Mouse (Mus musculus): ENCODE results near the gene Tbc1d15. TPM values are rescaled to one million over a fixed set of nuclear protein-coding genes. Genes with fewer than 3 reads are reported as not detected.

Gene Tbc1d15
- total and polyA plus RNA-seq, 2 experiments from 2014 or later: 11.3 to 29.7 TPM

- WGBS: 96% methylated on average over 7 of the region's 7 CpGs
- Histone ChIP-seq H3K9ac (replicated peaks; ENCODE audit: low read depth, low read length) (no peak overlapping the region), H3K4me2 (ENCODE audit: low read depth, low read length) (no peak overlapping the region), H3K27me3 (ENCODE audit: control insufficient read depth, insufficient read depth, low read length) (no peaks in the 10 kb centered on the region), H3K4me1 (ENCODE audit: control insufficient read depth, insufficient read depth) (no peaks in the 10 kb centered on the region), H3K36me3 (replicated peaks; ENCODE audit: control insufficient read depth, insufficient read depth, low read length) (peaks cover 80% of the 10 kb centered on the region), H3K9me3 (replicated peaks; ENCODE audit: control insufficient read depth, low read length) (no peaks in the 10 kb centered on the region), H3K4me3 (ENCODE audit: low read depth, low read length) (no peak overlapping the region), H3K27ac (ENCODE audit: low read depth) (no peak overlapping the region)
- ATAC-seq (ENCODE audit: insufficient read depth, low read depth): no peak
- no peak for TF ChIP-seq EP300 (IDR thresholded peaks at IDR 0.05; ENCODE audit: low read depth)
- no peak for TF ChIP-seq CTCF (IDR thresholded peaks at IDR 0.05; ENCODE audit: low read depth)
- DNase-seq (ENCODE audit: low spot score): no peak
Measured at GRCm38 (mm10) chr10:115294715-115295114, 43.4 kb upstream of the Tbc1d15 start.

- ATAC-seq (ENCODE audit: insufficient read depth, low read depth): no peak
- H3K9ac ChIP-seq (replicated peaks; ENCODE audit: low read depth, low read length): no peak overlapping the region
- no peaks in the 10 kb centered on the region for H3K9me3 ChIP-seq (replicated peaks; ENCODE audit: control insufficient read depth, low read length)
- no peak overlapping the region for H3K27ac ChIP-seq (ENCODE audit: low read depth)
- WGBS: 92% methylated on average over 7 of the region's 7 CpGs
- H3K36me3 ChIP-seq (replicated peaks; ENCODE audit: control insufficient read depth, insufficient read depth, low read length): peaks cover 78% of the 10 kb centered on the region
- no peaks in the 10 kb centered on the region for H3K27me3 ChIP-seq (ENCODE audit: control insufficient read depth, insufficient read depth, low read length)
- no peak overlapping the region for H3K4me2 ChIP-seq (ENCODE audit: low read depth, low read length)
- no peak for DNase-seq (ENCODE audit: low spot score)
- no peak overlapping the region for H3K4me3 ChIP-seq (ENCODE audit: low read depth, low read length)
- TF ChIP-seq CTCF (IDR thresholded peaks at IDR 0.05; ENCODE audit: low read depth) (no peak), EP300 (IDR thresholded peaks at IDR 0.05; ENCODE audit: low read depth) (no peak)
- H3K4me1 ChIP-seq (ENCODE audit: control insufficient read depth, insufficient read depth): no peaks in the 10 kb centered on the region
Measured at GRCm38 (mm10) chr10:115293946-115294345, 42.7 kb upstream of the Tbc1d15 start.

- no peak for ATAC-seq (ENCODE audit: insufficient read depth, low read depth)
- H3K36me3 ChIP-seq (replicated peaks; ENCODE audit: control insufficient read depth, insufficient read depth, low read length): peaks cover 74% of the 10 kb centered on the region
- no peaks in the 10 kb centered on the region for H3K27me3 ChIP-seq (ENCODE audit: control insufficient read depth, insufficient read depth, low read length)
Measured at GRCm38 (mm10) chr10:115290671-115291070, 39.4 kb upstream of the Tbc1d15 start.

GRCm38 (mm10) chr10:115288856-115289255 is 37.6 kb upstream of the Tbc1d15 start:
- no peak overlapping the region for H3K4me2 ChIP-seq (ENCODE audit: low read depth, low read length)
- TF ChIP-seq CTCF (IDR thresholded peaks at IDR 0.05; ENCODE audit: low read depth): no peak
- TF ChIP-seq EP300 (IDR thresholded peaks at IDR 0.05; ENCODE audit: low read depth): no peak
- DNase-seq (ENCODE audit: low spot score) (no peak), ATAC-seq (ENCODE audit: insufficient read depth, low read depth) (no peak)
- H3K4me1 ChIP-seq (ENCODE audit: control insufficient read depth, insufficient read depth): no peaks in the 10 kb centered on the region
- no peak overlapping the region for H3K27ac ChIP-seq (ENCODE audit: low read depth)
- peaks cover 59% of the 10 kb centered on the region for H3K36me3 ChIP-seq (replicated peaks; ENCODE audit: control insufficient read depth, insufficient read depth, low read length)
- 86% methylated on average over 8 of the region's 8 CpGs for WGBS
- no peaks in the 10 kb centered on the region for H3K9me3 ChIP-seq (replicated peaks; ENCODE audit: control insufficient read depth, low read length)
- H3K27me3 ChIP-seq (ENCODE audit: control insufficient read depth, insufficient read depth, low read length): no peaks in the 10 kb centered on the region
- H3K9ac ChIP-seq (replicated peaks; ENCODE audit: low read depth, low read length): no peak overlapping the region
- H3K4me3 ChIP-seq (ENCODE audit: low read depth, low read length): no peak overlapping the region

More at GRCm38 (mm10) chr10:115290671-115291070, 39.4 kb upstream of the Tbc1d15 start:
- H3K27ac ChIP-seq (ENCODE audit: low read depth): no peak overlapping the region
- TF ChIP-seq CTCF (IDR thresholded peaks at IDR 0.05; ENCODE audit: low read depth) (no peak), EP300 (IDR thresholded peaks at IDR 0.05; ENCODE audit: low read depth) (no peak)
- no peaks in the 10 kb centered on the region for H3K4me1 ChIP-seq (ENCODE audit: control insufficient read depth, insufficient read depth)
- H3K4me3 ChIP-seq (ENCODE audit: low read depth, low read length): no peak overlapping the region
- 89% methylated on average over 9 of the region's 9 CpGs for WGBS
- H3K9ac ChIP-seq (replicated peaks; ENCODE audit: low read depth, low read length): no peak overlapping the region
- no peak overlapping the region for H3K4me2 ChIP-seq (ENCODE audit: low read depth, low read length)
- DNase-seq (ENCODE audit: low spot score): no peak
- no peaks in the 10 kb centered on the region for H3K9me3 ChIP-seq (replicated peaks; ENCODE audit: control insufficient read depth, low read length)

- TF ChIP-seq EP300 (IDR thresholded peaks at IDR 0.05; ENCODE audit: low read depth) (no peak), CTCF (IDR thresholded peaks at IDR 0.05; ENCODE audit: low read depth) (no peak)
- DNase-seq (ENCODE audit: low spot score) (no peak), ATAC-seq (ENCODE audit: insufficient read depth, low read depth) (no peak)
- Histone ChIP-seq H3K36me3 (replicated peaks; ENCODE audit: control insufficient read depth, insufficient read depth, low read length) (peaks cover 22% of the 10 kb centered on the region), H3K27ac (ENCODE audit: low read depth) (no peak overlapping the region), H3K4me2 (ENCODE audit: low read depth, low read length) (no peak overlapping the region), H3K27me3 (ENCODE audit: control insufficient read depth, insufficient read depth, low read length) (no peaks in the 10 kb centered on the region), H3K9me3 (replicated peaks; ENCODE audit: control insufficient read depth, low read length) (no peaks in the 10 kb centered on the region), H3K4me1 (ENCODE audit: control insufficient read depth, insufficient read depth) (no peaks in the 10 kb centered on the region), H3K9ac (replicated peaks; ENCODE audit: low read depth, low read length) (no peak overlapping the region), H3K4me3 (ENCODE audit: low read depth, low read length) (no peak overlapping the region)
- WGBS: 67% methylated on average over 10 of the region's 10 CpGs
Measured at GRCm38 (mm10) chr10:115284170-115284569, 32.9 kb upstream of the Tbc1d15 start.

- Histone ChIP-seq H3K9me3 (replicated peaks; ENCODE audit: control insufficient read depth, low read length) (no peaks in the 10 kb centered on the region), H3K27me3 (ENCODE audit: control insufficient read depth, insufficient read depth, low read length) (no peaks in the 10 kb centered on the region), H3K4me1 (ENCODE audit: control insufficient read depth, insufficient read depth) (no peaks in the 10 kb centered on the region), H3K4me3 (ENCODE audit: low read depth, low read length) (no peak overlapping the region), H3K27ac (ENCODE audit: low read depth) (no peak overlapping the region), H3K36me3 (replicated peaks; ENCODE audit: control insufficient read depth, insufficient read depth, low read length) (peaks cover 2% of the 10 kb centered on the region), H3K9ac (replicated peaks; ENCODE audit: low read depth, low read length) (no peak overlapping the region), H3K4me2 (ENCODE audit: low read depth, low read length) (no peak overlapping the region)
- ATAC-seq (ENCODE audit: insufficient read depth, low read depth): no peak
- no peak for DNase-seq (ENCODE audit: low spot score)
- TF ChIP-seq EP300 (IDR thresholded peaks at IDR 0.05; ENCODE audit: low read depth): no peak
- TF ChIP-seq CTCF (IDR thresholded peaks at IDR 0.05; ENCODE audit: low read depth): no peak
- 90% methylated on average over 10 of the region's 10 CpGs for WGBS
Measured at GRCm38 (mm10) chr10:115281381-115281780, 30.1 kb upstream of the Tbc1d15 start.

Measured in heart, postnatal 0 days (tissue).